Mouse (Mus musculus) spleen, postnatal 10 days (tissue): ENCODE data around the gene Spata31.

Experiments used
- DNase-seq, 2 experiments: peaks; one replicate each; pipeline ENCODE4 v3.0.0; 2021 to 2022; ENCODE audit warnings: low spot score in 2 of 2

Spata31 gene

DNA sequence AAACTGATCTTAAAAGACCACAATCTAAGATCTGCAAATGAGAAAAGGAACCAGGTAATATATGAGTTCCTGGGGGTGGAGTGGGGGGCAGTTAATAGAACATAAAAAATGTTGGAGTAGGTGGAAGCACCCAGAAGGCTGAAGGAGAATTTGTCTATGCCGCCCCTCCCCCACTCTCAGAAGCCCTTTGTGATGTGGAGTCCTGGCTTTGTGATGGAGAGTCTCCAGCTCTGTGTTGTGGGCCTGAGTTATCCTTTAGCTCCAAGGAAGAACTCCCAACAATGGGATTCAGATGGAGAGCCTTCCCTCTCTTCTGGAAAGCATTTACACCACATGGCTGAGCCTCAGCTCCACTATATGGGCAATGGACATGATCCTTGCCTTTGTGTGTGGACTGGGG, at the start of gene Spata31:
Spata31 (plus strand) TSS at position 216 of the 400 bp plus-strand sequence.
- no peak for DNase-seq

GRCm38 (mm10) chr13:64903132-64903531, 14.1 kb upstream of the Spata31 start:
- no peak for DNase-seq

GRCm38 (mm10) chr13:64903585-64904208, 13.5 kb upstream of the Spata31 start, which contains the start of gene Cntnap3:
TSS of gene Cntnap3 (minus strand) at chr13:64903955.
- no peak for DNase-seq
